16 mouse cellular contexts compared by ENCODE assay signal in the genomic region with DNA sequence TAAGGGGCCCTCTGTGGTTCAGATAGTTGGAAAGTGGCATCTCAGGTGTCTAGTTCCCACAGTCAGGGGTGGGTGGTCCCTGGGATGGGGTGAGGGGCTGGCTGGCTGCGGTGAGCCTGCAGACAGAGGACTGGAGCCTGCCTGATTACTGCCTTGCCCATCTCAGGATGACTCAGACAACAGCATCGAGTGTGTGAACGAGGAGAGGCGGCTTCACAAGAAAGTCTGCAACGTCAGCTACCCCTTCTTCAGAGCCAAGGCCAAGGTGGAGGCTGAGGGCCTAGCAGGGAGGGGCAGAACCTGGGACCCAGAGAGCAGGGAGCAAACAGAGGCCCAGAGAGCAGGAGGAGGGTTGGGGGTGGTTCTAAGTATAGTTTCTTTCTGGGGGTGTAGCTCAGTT.
"Had no signal": no experiment of that assay in that cellular context is flagged by ENCODE, and none has a peak within 500 bp of the region (broad histone marks: within the 10 kb centered on the region; RNA-seq: fewer than 3 reads in every experiment).

No protein-coding gene starts in this region.

- ATAC-seq: liver, postnatal 0 days; midbrain, embryonic 13.5 days; midbrain, embryonic 15.5 days had no signal

- H3K9me3 ChIP-seq: midbrain, embryonic 13.5 days; midbrain, embryonic 15.5 days; neural tube, embryonic 12.5 days; stomach, embryonic 15.5 days had no signal

- H3K9ac ChIP-seq: liver, postnatal 0 days; midbrain, embryonic 13.5 days; midbrain, embryonic 15.5 days; neural tube, embryonic 12.5 days; stomach, embryonic 15.5 days had no signal

- H3K27ac ChIP-seq: macrophage; midbrain, embryonic 13.5 days; midbrain, embryonic 15.5 days; neural tube, embryonic 12.5 days; stomach, embryonic 15.5 days; stomach, postnatal 0 days had no signal

- H3K4me2 ChIP-seq: midbrain, embryonic 11.5 days; midbrain, embryonic 13.5 days; midbrain, embryonic 15.5 days; neural tube, embryonic 12.5 days; stomach, embryonic 15.5 days had no signal

- DNase-seq: liver, postnatal 0 days; lung, adult 2 months; lung, postnatal 14 days; lung, postnatal 36 days; right cerebral cortex, postnatal 14 days; thymus, adult 2 months; thymus, postnatal 25 days; thymus, postnatal 4 days had no signal

- H3K4me3 ChIP-seq: megakaryocyte, embryonic 14.5 days; midbrain, embryonic 13.5 days; midbrain, embryonic 15.5 days; neural tube, embryonic 12.5 days; stomach, embryonic 15.5 days had no signal

- H3K27me3 ChIP-seq: midbrain, embryonic 13.5 days; midbrain, embryonic 15.5 days; neural tube, embryonic 12.5 days; stomach, embryonic 15.5 days had no signal

- H3K36me3 ChIP-seq: midbrain, embryonic 13.5 days; midbrain, embryonic 15.5 days; neural tube, embryonic 12.5 days; stomach, embryonic 15.5 days had no signal

- H3K4me1 ChIP-seq: midbrain, embryonic 15.5 days; neural tube, embryonic 12.5 days; stomach, embryonic 15.5 days had no signal
